Mouse (Mus musculus) liver, embryonic 14.5 days (tissue): ENCODE data around the gene Pbx1. TPM values are rescaled to one million over a fixed set of nuclear protein-coding genes. Genes with fewer than 3 reads are reported as not detected.

Experiments used
- ATAC-seq: fragments of 200-750 bp; cut with Nextera tagmentation; 2 replicates; pipeline ENCODE4 v1.8.0; 2017; ENCODE audit warnings: moderate number of reproducible peaks, mild to moderate bottlenecking, moderate library complexity; ENCODE audit not compliant: insufficient read depth
- DNase-seq, 3 experiments: peaks; one replicate each; pipeline ENCODE4 v3.0.0-alpha.2; 2012 to 2013; ENCODE audit warnings: low read depth in 3 of 3, low spot score in 3 of 3
- H3K27ac ChIP-seq: fragments of 300-500 bp; sonication (generic); 2 replicates; pipeline ENCODE4 v1.5.1; 2014; ENCODE audit warnings: moderate library complexity, mild to moderate bottlenecking, control low read depth, inconsistent platforms
- H3K27me3 ChIP-seq: fragments of 300-500 bp; sonication (generic); 2 replicates; pipeline ENCODE4 v1.6.1; 2014; ENCODE audit warnings: mild to moderate bottlenecking, low read length, moderate library complexity; ENCODE audit not compliant: control insufficient read depth, insufficient read depth
- H3K36me3 ChIP-seq: fragments of 300-500 bp; sonication (generic); replicated peaks from 2 replicates; pipeline ENCODE4 v1.6.1; 2014; ENCODE audit warnings: low read depth; ENCODE audit not compliant: control insufficient read depth, insufficient read depth
- H3K4me1 ChIP-seq, 2 experiments: fragments of 200-500 bp in 1 of 2; fragments of 300-500 bp in 1 of 2; sonication (generic) in 1 of 2; replicated peaks; 2 replicates each; pipeline ENCODE4 v1.6.1; 2012 to 2014; ENCODE audit warnings: antibody characterized with exemption in 1 of 2, inconsistent platforms in 1 of 2, low read length in 1 of 2; ENCODE audit not compliant: control insufficient read depth in 2 of 2, insufficient read depth in 2 of 2
- H3K4me2 ChIP-seq: fragments of 300-500 bp; sonication (generic); 2 replicates; pipeline ENCODE4 v1.6.1; 2014; ENCODE audit warnings: low read depth, mild to moderate bottlenecking, control low read depth, moderate library complexity
- H3K4me3 ChIP-seq, 2 experiments: fragments of 200-500 bp in 1 of 2; fragments of 300-500 bp in 1 of 2; sonication (generic) in 1 of 2; 2 replicates each; pipeline ENCODE4 v1.5.1; 2012 to 2014; ENCODE audit warnings: low read depth in 2 of 2, low read length in 2 of 2, mild to moderate bottlenecking in 2 of 2, control low read depth in 1 of 2, inconsistent platforms in 1 of 2, moderate library complexity in 1 of 2; ENCODE audit not compliant: insufficient read depth in 1 of 2
- H3K9ac ChIP-seq: fragments of 300-500 bp; sonication (generic); replicated peaks from 2 replicates; pipeline ENCODE4 v1.6.1; 2014; ENCODE audit warnings: mild to moderate bottlenecking, control low read depth, moderate library complexity
- H3K9me3 ChIP-seq: fragments of 300-500 bp; sonication (generic); 2 replicates; pipeline ENCODE4 v1.6.1; 2016; ENCODE audit warnings: low read length, mixed read lengths; ENCODE audit not compliant: control insufficient read depth
- CTCF ChIP-seq: IDR thresholded peaks from 2 replicates; pipeline ENCODE4 v1.5.1; 2016; ENCODE audit warnings: antibody characterized with exemption, low read depth, control low read depth
- EP300 ChIP-seq: IDR thresholded peaks from 2 replicates; pipeline ENCODE4 v1.6.1; 2016; ENCODE audit warnings: antibody characterized with exemption, low read depth
- WGBS: fragments of 180-500 bp; shearing (Covaris S2); extraction: QIAGEN DNeasy Blood & Tissue Kit; methylation state at CpG from one replicate; pipeline ENCODE4 v1.1.7; 2014; ENCODE audit not compliant: insufficient replicate concordance; 5-methylcytosine and 5-hydroxymethylcytosine counted together
- polyA plus RNA-seq, 2 experiments: library from polyadenylated mRNA; depleted of rRNA in 1 of 2; stranded (reverse) in 1 of 2; unstranded in 1 of 2; fragments of >200 nt; fragmentation: Nextera tagmentation in 1 of 2; extraction: Ambion mirVana in 1 of 2; gene quantifications; 2 replicates each; pipeline versions ENCODE4 v1.2.1 to v1.2.3; 2012 to 2014

Gene Pbx1
- polyA plus RNA-seq, 2 experiments = 1.7 to 2.7 TPM

DNA sequence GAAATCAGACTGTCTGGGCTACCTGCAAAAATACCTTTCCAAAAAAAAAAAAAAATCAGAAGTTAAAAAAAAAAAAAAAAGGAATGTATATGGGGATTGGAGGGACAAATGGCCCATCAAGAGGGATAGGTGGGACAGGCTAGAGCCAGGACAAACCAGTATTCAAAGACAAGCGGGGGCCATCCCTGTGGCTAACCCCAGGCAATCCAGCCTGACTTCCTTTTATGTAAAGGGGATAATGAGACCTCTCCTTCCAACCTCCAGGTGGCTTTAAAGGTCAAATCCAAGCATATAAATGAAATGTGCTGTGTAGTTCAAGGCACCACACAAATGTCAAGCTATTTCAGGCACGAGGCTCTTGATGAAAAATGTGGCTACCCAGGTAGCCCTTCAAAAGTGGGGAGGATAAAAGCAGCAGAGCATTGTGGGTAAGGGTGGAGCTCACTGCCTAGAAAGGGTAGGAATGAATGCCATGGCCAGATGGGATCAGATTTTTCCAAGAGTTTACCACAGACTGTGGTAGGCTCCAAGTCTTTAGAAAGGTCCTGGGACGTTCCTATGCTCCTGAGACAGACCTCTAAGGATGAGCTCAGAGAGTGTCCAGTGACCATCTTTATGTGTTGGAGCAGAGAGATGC lies 36.4 kb downstream of the Pbx1 start:
- H3K27me3 ChIP-seq = no peaks in the 10 kb centered on the region
- H3K4me2 ChIP-seq = no peak overlapping the region
- H3K4me3 ChIP-seq = no peak overlapping the region
- TF ChIP-seq CTCF (no peak), EP300 (no peak)
- H3K9me3 ChIP-seq = no peaks in the 10 kb centered on the region
- 64% methylated on average over 3 of the region's 3 CpGs for WGBS
- H3K36me3 ChIP-seq = no peaks in the 10 kb centered on the region
- DNase-seq (no peak), ATAC-seq (no peak)
- H3K4me1 ChIP-seq = no peaks in the 10 kb centered on the region
- H3K27ac ChIP-seq = no peak overlapping the region
- H3K9ac ChIP-seq = no peak overlapping the region

DNA sequence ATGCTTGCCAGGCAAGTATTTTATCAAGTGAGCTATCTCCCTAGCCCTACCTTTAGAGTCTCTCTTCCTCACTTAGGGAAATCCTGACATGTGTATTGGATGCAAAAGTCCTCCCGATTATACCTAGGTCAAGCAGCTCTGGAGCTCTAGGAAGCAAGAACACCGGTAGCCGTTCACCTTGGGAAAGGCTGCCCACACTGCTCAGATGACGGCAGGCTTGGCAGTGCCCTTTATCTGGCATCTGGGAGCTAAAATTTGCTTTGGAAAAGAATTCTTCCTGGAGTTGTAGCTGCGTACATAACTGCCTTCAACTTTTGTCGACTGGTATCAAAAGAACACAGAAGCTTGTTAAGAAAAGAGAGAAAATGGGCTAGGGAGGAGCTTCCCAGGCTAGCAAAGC lies 37.5 kb downstream of the Pbx1 start:
- H3K27ac ChIP-seq = no peak overlapping the region
- no peak overlapping the region for H3K4me2 ChIP-seq
- TF ChIP-seq CTCF (no peak), EP300 (no peak)
- no peak for DNase-seq
- 73% methylated on average over 6 of the region's 6 CpGs for WGBS
- H3K36me3 ChIP-seq = no peaks in the 10 kb centered on the region
- no peak overlapping the region for H3K4me3 ChIP-seq
- H3K27me3 ChIP-seq = no peaks in the 10 kb centered on the region
- ATAC-seq = no peak
- H3K4me1 ChIP-seq = no peaks in the 10 kb centered on the region
- H3K9me3 ChIP-seq = no peaks in the 10 kb centered on the region
- H3K9ac ChIP-seq = no peak overlapping the region

DNA sequence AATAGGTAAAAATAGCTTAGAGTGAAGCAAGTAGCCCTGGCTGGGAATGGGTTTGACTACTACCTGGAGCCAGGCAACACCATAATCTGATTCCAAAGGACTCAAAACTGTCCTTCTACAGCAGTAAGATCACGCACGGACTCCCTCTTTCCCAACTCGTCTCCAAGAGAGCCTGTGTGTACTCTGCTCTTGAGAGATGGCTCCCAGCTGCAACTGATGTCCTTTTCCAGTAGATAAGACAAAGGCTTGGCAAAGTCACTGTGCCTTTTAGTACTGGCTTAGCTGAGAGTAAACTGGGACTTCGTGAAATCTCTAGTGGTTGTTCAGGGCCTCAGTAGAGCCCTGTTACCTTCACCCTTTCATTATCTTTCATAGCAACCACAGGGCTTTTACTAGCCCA lies 38.6 kb downstream of the Pbx1 start:
- no peak for TF ChIP-seq CTCF
- TF ChIP-seq EP300 = no peak
- no peaks in the 10 kb centered on the region for H3K36me3 ChIP-seq
- ATAC-seq (no peak), DNase-seq (no peak)
- no peaks in the 10 kb centered on the region for H3K9me3 ChIP-seq
- H3K4me1 ChIP-seq = no peaks in the 10 kb centered on the region
- H3K4me2 ChIP-seq = no peak overlapping the region
- H3K4me3 ChIP-seq = no peak overlapping the region
- H3K27me3 ChIP-seq = no peaks in the 10 kb centered on the region
- H3K27ac ChIP-seq = no peak overlapping the region
- 55% methylated on average over 4 of the region's 4 CpGs for WGBS
- H3K9ac ChIP-seq = no peak overlapping the region

DNA sequence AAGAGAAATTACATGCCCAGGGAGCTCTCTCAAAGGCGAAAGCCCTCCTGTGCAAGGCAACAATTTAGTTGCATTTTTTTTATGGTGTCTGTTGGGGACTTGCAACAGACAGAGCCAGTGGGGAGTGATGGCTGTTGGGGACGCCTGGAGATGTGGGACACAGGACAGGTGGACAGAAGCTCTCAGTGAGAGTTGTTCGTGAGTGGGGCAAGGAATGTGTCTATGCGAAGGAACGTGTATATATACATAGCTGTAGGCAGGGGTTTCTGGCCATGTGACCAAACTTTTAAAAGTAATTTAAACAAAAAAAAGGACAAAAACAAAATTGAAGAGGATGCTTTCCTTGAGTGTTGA lies 39.6 kb downstream of the Pbx1 start:
- Histone ChIP-seq H3K9ac (no peak overlapping the region), H3K27ac (no peak overlapping the region)

DNA sequence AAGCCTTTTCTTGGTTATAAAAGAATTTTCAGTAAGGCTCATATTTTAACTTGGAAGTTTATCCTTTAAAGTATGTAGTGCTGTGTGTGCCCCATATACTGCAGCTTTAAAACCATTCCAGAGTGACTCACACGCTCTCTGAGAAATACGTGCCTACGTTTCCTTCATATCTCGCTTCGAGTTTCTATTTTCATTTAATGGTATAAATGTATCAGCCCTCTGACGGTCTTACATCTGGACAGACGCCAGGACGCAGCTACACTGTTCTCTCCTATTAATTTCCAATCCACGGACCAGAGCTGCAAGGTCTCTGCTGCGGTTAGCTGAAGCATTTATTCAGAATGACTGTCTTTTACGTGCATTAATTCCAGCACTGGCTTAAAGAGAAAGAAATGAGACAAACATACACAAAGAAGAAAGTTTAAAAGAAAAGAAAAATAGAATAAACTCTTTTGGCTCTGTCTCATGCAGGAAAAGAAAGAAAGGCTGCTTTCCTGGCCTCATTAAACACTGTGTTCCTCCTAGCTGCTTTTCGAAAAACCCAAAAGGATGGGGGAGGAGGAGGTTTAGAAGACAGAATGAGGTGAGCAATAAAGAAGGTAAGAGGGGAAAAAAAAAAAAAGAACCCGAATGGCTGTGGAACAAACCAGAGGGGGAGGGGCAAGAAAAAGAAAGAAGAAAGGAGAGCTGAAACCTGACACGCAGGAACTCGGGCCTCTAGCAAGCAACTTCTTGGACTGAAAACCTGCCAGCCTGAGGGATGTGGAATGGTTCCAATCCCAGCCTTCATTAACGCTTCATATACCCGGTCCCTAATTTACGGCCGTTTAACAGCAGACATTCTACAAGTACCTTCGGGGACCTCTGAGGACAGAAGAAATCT lies 40.2 kb downstream of the Pbx1 start:
- DNase-seq = no peak
- WGBS = 59% methylated on average over 20 of the region's 20 CpGs
- no peak for TF ChIP-seq EP300
- TF ChIP-seq CTCF = no peak
- no peak overlapping the region for H3K4me3 ChIP-seq
- H3K4me2 ChIP-seq = no peak overlapping the region
- H3K27ac ChIP-seq = no peak overlapping the region
- no peaks in the 10 kb centered on the region for H3K27me3 ChIP-seq
- H3K4me1 ChIP-seq = no peaks in the 10 kb centered on the region
- no peak for ATAC-seq
- H3K9me3 ChIP-seq = no peaks in the 10 kb centered on the region
- H3K36me3 ChIP-seq = no peaks in the 10 kb centered on the region
- H3K9ac ChIP-seq = no peak overlapping the region

More for the DNA sequence above, 39.6 kb downstream of the Pbx1 start:
- Histone ChIP-seq H3K4me1 (no peaks in the 10 kb centered on the region), H3K4me3 (no peak overlapping the region), H3K36me3 (no peaks in the 10 kb centered on the region), H3K9me3 (no peaks in the 10 kb centered on the region), H3K4me2 (no peak overlapping the region), H3K27me3 (no peaks in the 10 kb centered on the region)
- TF ChIP-seq EP300 = no peak
- no peak for TF ChIP-seq CTCF
- no peak for ATAC-seq
- no peak for DNase-seq
- 59% methylated on average over 5 of the region's 5 CpGs for WGBS
